Mouse (Mus musculus): ENCODE data around the gene Alox12b. TPM values are rescaled to one million over a fixed set of nuclear protein-coding genes. Genes with fewer than 3 reads are reported as not detected.

Alox12b gene
- polyA plus RNA-seq (2015; fragmentation: Nextera tagmentation; extraction: Ambion mirVana): not detected in 2 replicates

DNA sequence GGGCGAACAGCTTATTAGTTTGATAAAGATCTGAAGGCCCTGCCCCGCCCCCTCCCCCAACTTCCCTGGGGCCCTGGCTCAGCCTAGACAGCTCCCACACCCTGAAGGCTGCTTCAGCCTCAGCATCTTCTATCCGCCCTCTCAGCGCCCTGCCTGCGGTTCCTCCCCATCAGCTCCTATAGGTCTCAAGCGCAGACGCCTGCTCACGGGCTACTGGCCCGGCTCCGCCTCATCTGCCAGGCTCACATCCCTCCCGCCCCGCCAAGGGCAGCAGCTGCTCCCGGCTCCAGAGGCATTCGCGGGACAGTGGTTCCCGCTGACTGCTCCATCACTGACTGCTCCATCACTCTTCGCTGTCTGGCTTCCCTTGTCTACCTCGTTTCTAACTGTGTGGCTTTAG, at the start of gene Alox12b:
Gene Alox12b, plus strand, starts transcription at position 190 of the 400 bp plus-strand sequence.
- peak within 1 kb of the TSS; percentile 30 for H3K4me2 ChIP-seq (replicated peaks)
- no peaks in the 10 kb centered on the region for H3K36me3 ChIP-seq
- no peak within 1 kb of the TSS for H3K9ac ChIP-seq (replicated peaks)
- peak within 1 kb of the TSS; percentile 26 for H3K4me3 ChIP-seq
- no peak for ATAC-seq (replicated peaks)
- 3% methylated on average over 18 of the region's 18 CpGs for WGBS
- H3K27me3 ChIP-seq: peaks cover 22% of the 10 kb centered on the region
- H3K4me1 ChIP-seq: peaks cover 6% of the 10 kb centered on the region; the same call in 1 of the 2 replicates
- no peaks in the 10 kb centered on the region for H3K9me3 ChIP-seq
- H3K27ac ChIP-seq (replicated peaks): no peak within 1 kb of the TSS

GRCm38 (mm10) chr11:69107676-69108075, 49.1 kb upstream of the Alox12b start:
- Histone ChIP-seq H3K9me3 (no peaks in the 10 kb centered on the region), H3K4me3 (no peak overlapping the region), H3K4me2 (replicated peaks) (no peak overlapping the region), H3K4me1 (peaks cover 12% of the 10 kb centered on the region), H3K27ac (replicated peaks) (no peak overlapping the region), H3K27me3 (no peaks in the 10 kb centered on the region), H3K36me3 (peaks cover 46% of the 10 kb centered on the region), H3K9ac (replicated peaks) (no peak overlapping the region)
- 94% methylated on average over 11 of the region's 11 CpGs for WGBS
- no peak for ATAC-seq (replicated peaks)

- Histone ChIP-seq H3K4me2 (replicated peaks) (no peak overlapping the region), H3K36me3 (peaks cover 41% of the 10 kb centered on the region), H3K27ac (replicated peaks) (no peak overlapping the region), H3K9me3 (no peaks in the 10 kb centered on the region), H3K27me3 (no peaks in the 10 kb centered on the region), H3K4me1 (peaks cover 12% of the 10 kb centered on the region), H3K4me3 (no peak overlapping the region), H3K9ac (replicated peaks) (no peak overlapping the region)
- no peak for ATAC-seq (replicated peaks)
- WGBS: 93% methylated on average over 9 of the region's 9 CpGs
Measured at GRCm38 (mm10) chr11:69108223-69108622, 48.6 kb upstream of the Alox12b start.

- H3K27ac ChIP-seq (replicated peaks): no peak overlapping the region
- peaks cover 12% of the 10 kb centered on the region for H3K4me1 ChIP-seq
- H3K9me3 ChIP-seq: no peaks in the 10 kb centered on the region
- peaks cover 30% of the 10 kb centered on the region for H3K36me3 ChIP-seq
- H3K4me3 ChIP-seq: no peak overlapping the region
- no peak overlapping the region for H3K4me2 ChIP-seq (replicated peaks)
- no peaks in the 10 kb centered on the region for H3K27me3 ChIP-seq
- WGBS: 80% methylated on average over 13 of the region's 13 CpGs
- no peak overlapping the region for H3K9ac ChIP-seq (replicated peaks)
- no peak for ATAC-seq (replicated peaks)
Measured at GRCm38 (mm10) chr11:69109032-69109900, 47.5 kb upstream of the Alox12b start.

DNA sequence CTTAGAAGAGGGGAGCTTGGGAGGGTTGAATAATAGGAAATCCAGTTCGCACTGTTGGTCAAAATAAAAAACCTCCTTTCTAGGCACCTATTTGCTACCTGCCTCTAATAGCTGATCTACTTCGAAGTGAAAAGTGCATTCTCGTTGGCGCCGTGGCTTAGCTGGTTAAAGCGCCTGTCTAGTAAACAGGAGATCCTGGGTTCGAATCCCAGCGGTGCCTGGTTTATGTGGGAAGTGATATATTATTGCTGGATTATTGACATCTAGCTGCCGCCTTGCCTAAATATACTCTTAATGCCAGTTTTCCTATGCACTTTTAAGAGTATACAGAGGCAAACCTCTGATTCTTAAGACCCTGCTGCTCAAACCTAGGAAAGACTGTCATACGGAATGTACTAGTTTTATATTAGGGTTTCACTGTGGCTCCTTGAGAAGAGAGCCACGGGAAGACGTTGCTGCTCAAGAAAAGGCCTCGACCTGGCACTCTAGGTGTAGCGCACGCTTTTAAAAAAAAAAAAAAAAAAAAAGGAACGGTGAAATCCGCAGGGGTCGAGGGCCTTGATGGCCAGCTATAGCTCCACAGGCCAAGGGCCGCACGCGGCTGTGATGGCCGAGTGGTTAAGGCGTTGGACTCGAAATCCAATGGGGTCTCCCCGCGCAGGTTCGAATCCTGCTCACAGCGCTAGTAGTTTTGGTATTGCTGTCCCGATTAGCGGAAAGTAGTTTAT, 46.3 kb upstream of the Alox12b start:
- peak overlapping the region; percentile 48 for H3K4me2 ChIP-seq (replicated peaks)
- ATAC-seq (replicated peaks): peak; percentile 75
- H3K36me3 ChIP-seq: peaks cover 21% of the 10 kb centered on the region
- H3K9ac ChIP-seq (replicated peaks): peak overlapping the region; percentile 17
- under 1% methylated on average over 30 of the region's 30 CpGs for WGBS
- H3K9me3 ChIP-seq: no peaks in the 10 kb centered on the region
- H3K4me3 ChIP-seq: peak overlapping the region; percentile 42
- H3K27me3 ChIP-seq: no peaks in the 10 kb centered on the region
- peaks cover 12% of the 10 kb centered on the region for H3K4me1 ChIP-seq
- H3K27ac ChIP-seq (replicated peaks): peak overlapping the region; percentile 53

GRCm38 (mm10) chr11:69111051-69111810, 45.6 kb upstream of the Alox12b start:
- 6% methylated on average over 21 of the region's 21 CpGs for whole genome bisulfite sequencing

DNA sequence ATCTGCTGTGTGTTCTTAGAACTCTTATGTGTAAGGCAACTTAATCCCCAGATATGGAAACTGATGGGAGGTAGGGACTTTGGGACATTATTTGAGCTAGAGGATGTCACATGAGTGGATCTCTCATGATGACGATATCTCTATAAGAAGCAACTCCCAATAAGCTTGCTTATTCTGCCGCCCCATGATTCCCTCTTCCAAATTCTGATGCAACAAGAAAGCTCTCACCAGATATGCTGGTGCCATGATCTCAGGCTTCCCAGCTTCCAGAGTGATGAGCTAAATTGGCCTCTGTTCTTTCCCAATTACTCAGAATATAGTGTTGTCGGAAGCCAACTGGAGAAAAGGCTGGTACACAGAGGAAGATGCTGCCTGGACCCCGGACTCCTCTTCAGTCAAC, 44.9 kb upstream of the Alox12b start:
- 65% methylated on average over 4 of the region's 4 CpGs for WGBS
- H3K4me2 ChIP-seq (replicated peaks): 0 out of 2 replicates have a peak overlapping the region, but pooled peaks have one; percentile 48
- no peaks in the 10 kb centered on the region for H3K9me3 ChIP-seq
- H3K4me1 ChIP-seq: peaks cover 13% of the 10 kb centered on the region
- H3K36me3 ChIP-seq: peaks cover 14% of the 10 kb centered on the region
- no peak for ATAC-seq (replicated peaks)
- H3K4me3 ChIP-seq: peak overlapping the region; percentile 42; the same call in 1 of the 2 replicates
- H3K27ac ChIP-seq (replicated peaks): no peak overlapping the region; the same call in 1 of the 2 replicates
- H3K9ac ChIP-seq (replicated peaks): no peak overlapping the region
- no peaks in the 10 kb centered on the region for H3K27me3 ChIP-seq

More at GRCm38 (mm10) chr11:69111051-69111810, 45.6 kb upstream of the Alox12b start:
- no peaks in the 10 kb centered on the region for H3K27me3 ChIP-seq
- no peak overlapping the region; the same call in 1 of the 2 replicates for H3K27ac ChIP-seq (replicated peaks)
- H3K4me3 ChIP-seq: peak overlapping the region; percentile 42
- ATAC-seq (replicated peaks): no peak
- H3K36me3 ChIP-seq: peaks cover 14% of the 10 kb centered on the region
- no peaks in the 10 kb centered on the region for H3K9me3 ChIP-seq
- H3K9ac ChIP-seq (replicated peaks): peak overlapping the region; percentile 17; the same call in 1 of the 2 replicates
- peaks cover 12% of the 10 kb centered on the region for H3K4me1 ChIP-seq
- H3K4me2 ChIP-seq (replicated peaks): peak overlapping the region; percentile 48

GRCm38 (mm10) chr11:69114018-69114417, 42.8 kb upstream of the Alox12b start:
- Histone ChIP-seq H3K9ac (replicated peaks) (no peak overlapping the region), H3K4me3 (no peak overlapping the region), H3K36me3 (peaks cover under 1% of the 10 kb centered on the region; the same call in 1 of the 2 replicates), H3K27me3 (no peaks in the 10 kb centered on the region), H3K27ac (replicated peaks) (no peak overlapping the region), H3K4me1 (peaks cover 29% of the 10 kb centered on the region), H3K9me3 (no peaks in the 10 kb centered on the region), H3K4me2 (replicated peaks) (no peak overlapping the region)
- ATAC-seq (replicated peaks): no peak
- WGBS: 65% methylated on average over 3 of the region's 3 CpGs

- no peak overlapping the region for H3K27ac ChIP-seq (replicated peaks)
Measured at GRCm38 (mm10) chr11:69114621-69115020, 42.2 kb upstream of the Alox12b start.

GRCm38 (mm10) chr11:69116843-69117242, 39.9 kb upstream of the Alox12b start:
- H3K36me3 ChIP-seq: no peaks in the 10 kb centered on the region
- ATAC-seq (replicated peaks): no peak
- no peak overlapping the region for H3K27ac ChIP-seq (replicated peaks)
- H3K4me2 ChIP-seq (replicated peaks): peak overlapping the region; percentile 78
- H3K27me3 ChIP-seq: no peaks in the 10 kb centered on the region
- no peak overlapping the region for H3K9ac ChIP-seq (replicated peaks)
- 0 out of 2 replicates have a peak overlapping the region, but pooled peaks have one; percentile 64 for H3K4me3 ChIP-seq
- H3K4me1 ChIP-seq: peaks cover 42% of the 10 kb centered on the region
- 64% methylated on average over 5 of the region's 5 CpGs for WGBS
- H3K9me3 ChIP-seq: no peaks in the 10 kb centered on the region

More at GRCm38 (mm10) chr11:69114621-69115020, 42.2 kb upstream of the Alox12b start:
- 81% methylated on average over 3 of the region's 3 CpGs for WGBS
- Histone ChIP-seq H3K9me3 (no peaks in the 10 kb centered on the region), H3K4me3 (no peak overlapping the region), H3K36me3 (no peaks in the 10 kb centered on the region), H3K9ac (replicated peaks) (no peak overlapping the region), H3K4me1 (peaks cover 34% of the 10 kb centered on the region), H3K27me3 (no peaks in the 10 kb centered on the region), H3K4me2 (replicated peaks) (no peak overlapping the region)
- no peak for ATAC-seq (replicated peaks)

Measured in forebrain, embryonic 15.5 days (tissue).